Mouse (Mus musculus) gastrocnemius, postnatal 25 days (tissue): ENCODE measurements around the gene Anxa5. TPM values are rescaled to one million over a fixed set of nuclear protein-coding genes. Genes with fewer than 3 reads are reported as not detected.

Experiments
- DNase-seq: peaks from one replicate; pipeline ENCODE4 v3.0.0; 2022
- microRNA-seq, 2 experiments: library from miRNA; unstranded; fragments of <30 nt; microRNA quantifications; one replicate each; pipeline ENCODE4 v1.2.0; 2021; ENCODE audit warnings: borderline replicate concordance in 2 of 2
- total RNA-seq, 2 experiments: library from RNA; stranded (reverse); gene quantifications; 1 replicate in 1 of 2; 2 replicates in 1 of 2; pipeline ENCODE4 v1.2.3; 2021

The Anxa5 gene
- total RNA-seq, 2 experiments from 2014 or later: 50.7 to 67.3 TPM

GRCm38 (mm10) chr3:36449292-36450165 is 26.2 kb downstream of the Anxa5 start:
- DNase-seq: peak; percentile 26

GRCm38 (mm10) chr3:36446918-36447317 is 28.8 kb downstream of the Anxa5 start:
- no peak for DNase-seq

- no peak for DNase-seq
Observed at GRCm38 (mm10) chr3:36446506-36446905, 29.2 kb downstream of the Anxa5 start.

GRCm38 (mm10) chr3:36446041-36446440 is 29.7 kb downstream of the Anxa5 start:
- DNase-seq: no peak

- no peak for DNase-seq
Observed at GRCm38 (mm10) chr3:36442426-36442825, 33.3 kb downstream of the Anxa5 start.

- no peak for DNase-seq
Observed at GRCm38 (mm10) chr3:36440280-36440679, 35.4 kb downstream of the Anxa5 start.

- no peak for DNase-seq
Observed at GRCm38 (mm10) chr3:36430360-36430759, 45.3 kb downstream of the Anxa5 start.

GRCm38 (mm10) chr3:36427386-36427785 is 48.3 kb downstream of the Anxa5 start:
- DNase-seq: no peak

GRCm38 (mm10) chr3:36409456-36409855 is 66.2 kb downstream of the Anxa5 start:
- no peak for DNase-seq

- no peak for DNase-seq
Observed at GRCm38 (mm10) chr3:36406967-36407366, 68.7 kb downstream of the Anxa5 start.

- DNase-seq: peak; percentile 31
Observed at GRCm38 (mm10) chr3:36406340-36406739, 69.4 kb downstream of the Anxa5 start.

GRCm38 (mm10) chr3:36401900-36402299 is 73.8 kb downstream of the Anxa5 start:
- DNase-seq: no peak

- DNase-seq: peak; percentile 14
Observed at GRCm38 (mm10) chr3:36400657-36401056, 75.0 kb downstream of the Anxa5 start.

Small RNA genes lying within 50 kb of the gene (microRNA-seq; reads per million reads assigned to microRNA genes)
- gene Mir7009: 0 reads per million in 2 experiments

Other genes starting within 250 kb of the Anxa5 start
- not detected for gene 1810062G17Rik, start within 50 bp of the Anxa5 start, total RNA-seq
- not detected for gene Gm11549, start 45.9 kb upstream of the Anxa5 start, total RNA-seq
- 10 to 100 TPM; 13.5 to 15.0 TPM for gene Exosc9, start 76.7 kb upstream of the Anxa5 start, total RNA-seq
- 1 to 10 TPM in 1 of 2 experiments, under 1 TPM in 1; 0.97 to 1.3 TPM for gene Ccna2, start 96.3 kb upstream of the Anxa5 start, total RNA-seq
- 1 to 10 TPM; 7.0 to 7.6 TPM for gene Bbs7, start 137.6 kb upstream of the Anxa5 start, total RNA-seq
- gene Trpc3, start 214.3 kb upstream of the Anxa5 start, total RNA-seq: 1 to 10 TPM; 2.2 to 2.6 TPM